Mouse (Mus musculus) heart, postnatal 0 days (tissue): ENCODE results near the gene Elfn2.

Experiments used
- CTCF ChIP-seq: IDR thresholded peaks from 2 replicates; pipeline ENCODE4 v1.5.1; 2016; ENCODE audit warnings: antibody characterized with exemption, control low read depth, low read depth
- EP300 ChIP-seq: IDR thresholded peaks from 2 replicates; pipeline ENCODE4 v1.6.1; 2016; ENCODE audit warnings: antibody characterized with exemption, low read depth

DNA sequence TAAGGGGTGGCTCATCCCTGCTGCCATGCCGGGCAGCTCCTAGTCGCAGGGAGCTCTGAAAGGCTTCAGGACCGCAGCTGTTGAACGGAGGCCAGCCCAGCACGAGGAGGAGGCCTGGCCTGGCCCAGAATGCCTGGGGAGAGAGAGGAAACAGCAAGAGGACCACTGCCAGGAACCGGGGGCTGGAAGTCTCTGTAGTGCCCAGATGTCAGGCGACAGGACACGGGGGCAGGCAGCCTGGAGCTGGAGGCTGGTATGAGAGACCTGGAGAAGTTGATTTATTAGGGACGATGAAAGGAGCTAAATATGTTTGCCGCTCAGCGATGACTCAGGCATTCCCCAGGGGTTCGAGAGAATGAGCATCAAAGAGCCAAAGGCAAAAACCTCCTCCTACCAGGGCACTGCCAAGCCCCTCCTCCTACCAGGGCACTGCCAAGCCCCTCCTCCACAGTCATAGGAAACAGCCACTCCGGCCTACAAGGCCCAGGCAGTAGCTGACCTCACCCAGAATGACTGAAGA, 94.1 kb downstream of the Elfn2 start:
- TF ChIP-seq CTCF = no peak
- no peak for TF ChIP-seq EP300
